Mouse (Mus musculus) heart, postnatal 36 days (tissue): Measurements from ENCODE around the gene Ccdc162. TPM values are rescaled to one million over a fixed set of nuclear protein-coding genes. Genes with fewer than 3 reads are reported as not detected.

Experiments used
- DNase-seq, 2 experiments: peaks; one replicate each; pipeline ENCODE4 v3.0.0; 2021 to 2022
- intact Hi-C: fragments of 180-260 bp; cut with DNase I; formaldehyde crosslinking; loops from one replicate; pipeline ENCODE4 v1.15.1; 2025
- total RNA-seq, 2 experiments: library from RNA; stranded (reverse); gene quantifications; 2 replicates each; pipeline ENCODE4 v1.2.3; 2021

Ccdc162 gene
- total RNA-seq, 2 experiments from 2014 or later: 0.36 to 0.38 TPM

- intact Hi-C loops: no loop called here
Observed at GRCm38 (mm10) chr10:41545224-41545755, 171.1 kb downstream of the Ccdc162 start.

GRCm38 (mm10) chr10:41544481-41545190, 171.8 kb downstream of the Ccdc162 start:
- intact Hi-C loops: no loop called here
- no peak for DNase-seq

More at GRCm38 (mm10) chr10:41545224-41545755, 171.1 kb downstream of the Ccdc162 start:
- no peak for DNase-seq

- no peak for DNase-seq
- intact Hi-C loops: no loop called here
Observed at GRCm38 (mm10) chr10:41543844-41544243, 172.6 kb downstream of the Ccdc162 start.

GRCm38 (mm10) chr10:41543439-41543838, 173.0 kb downstream of the Ccdc162 start:
- intact Hi-C loops: no loop called here
- no peak for DNase-seq

- no peak for DNase-seq
- intact Hi-C loops: no loop called here
Observed at GRCm38 (mm10) chr10:41542057-41542456, 174.4 kb downstream of the Ccdc162 start.

- intact Hi-C loops: no loop called here
- DNase-seq: no peak
Observed at GRCm38 (mm10) chr10:41538986-41539385, 177.4 kb downstream of the Ccdc162 start.

GRCm38 (mm10) chr10:41537983-41538330, 178.5 kb downstream of the Ccdc162 start:
- no peak for DNase-seq
- intact Hi-C loops: no loop called here

GRCm38 (mm10) chr10:41537226-41537982, 179.0 kb downstream of the Ccdc162 start:
- no peak for DNase-seq
- intact Hi-C loops: no loop called here

- intact Hi-C loops: no loop called here
- no peak for DNase-seq
Observed at GRCm38 (mm10) chr10:41536714-41537113, 179.7 kb downstream of the Ccdc162 start.

- no peak for DNase-seq
- intact Hi-C loops: no loop called here
Observed at GRCm38 (mm10) chr10:41535991-41536390, 180.4 kb downstream of the Ccdc162 start.

GRCm38 (mm10) chr10:41529972-41530371, 186.5 kb downstream of the Ccdc162 start:
- no peak for DNase-seq
- intact Hi-C loops: no loop called here

- no peak for DNase-seq
- intact Hi-C loops: no loop called here
Observed at GRCm38 (mm10) chr10:41525696-41526095, 190.7 kb downstream of the Ccdc162 start.

- intact Hi-C loops: no loop called here
- no peak for DNase-seq
Observed at GRCm38 (mm10) chr10:41523386-41523785, 193.0 kb downstream of the Ccdc162 start.

- no peak for DNase-seq
- intact Hi-C loops: no loop called here
Observed at GRCm38 (mm10) chr10:41520410-41520673, 196.1 kb downstream of the Ccdc162 start.

- peak in 1 of 2 experiments; percentile 58 for DNase-seq
- intact Hi-C loops: loop anchor here (1.0 to 2.0 kb wide), 2 partner anchors 289 to 775 kb away; partner anchors contain the start of genes Cep57l1 and Sesn1
Observed at GRCm38 (mm10) chr10:41519640-41520409, 196.6 kb downstream of the Ccdc162 start.

GRCm38 (mm10) chr10:41518981-41519618, 197.3 kb downstream of the Ccdc162 start, which contains the start of gene Cd164:
Gene Cd164 (plus strand): TSS chr10:41519414.
- intact Hi-C loops: loop anchor here (1.0 to 2.0 kb wide), 3 partner anchors 164 to 776 kb away; partner anchors contain the start of genes Cep57l1 and Sesn1
- DNase-seq: peak; percentile 92 to 95

- DNase-seq: peak; percentile 69 to 87
- intact Hi-C loops: loop anchor here (1.0 to 2.0 kb wide), 2 partner anchors 165 to 776 kb away; no protein-coding TSS in a partner anchor
Observed at GRCm38 (mm10) chr10:41518508-41518980, 197.9 kb downstream of the Ccdc162 start.

GRCm38 (mm10) chr10:41514921-41515320, 201.5 kb downstream of the Ccdc162 start:
- intact Hi-C loops: no loop called here
- DNase-seq: no peak

GRCm38 (mm10) chr10:41514301-41514700, 202.1 kb downstream of the Ccdc162 start:
- no peak for DNase-seq
- intact Hi-C loops: no loop called here

GRCm38 (mm10) chr10:41509160-41509559, 207.3 kb downstream of the Ccdc162 start:
- intact Hi-C loops: loop anchor here (10.0 kb wide), 1 partner anchor 74 kb away; no protein-coding TSS in a partner anchor
- DNase-seq: peak in 1 of 2 experiments; percentile 31
